Mouse (Mus musculus) kidney, adult 18-20 months (tissue): ENCODE measurements at regions not wholly inside any gene's neighbourhood (a gene's known extent, or its start where the extent isn't known, plus 50 kb on each side); places are given as distances from the start of the nearest gene placed in this dataset.

Experiments
- DNase-seq: peaks from one replicate; pipeline ENCODE4 v3.0.0; 2021

DNA sequence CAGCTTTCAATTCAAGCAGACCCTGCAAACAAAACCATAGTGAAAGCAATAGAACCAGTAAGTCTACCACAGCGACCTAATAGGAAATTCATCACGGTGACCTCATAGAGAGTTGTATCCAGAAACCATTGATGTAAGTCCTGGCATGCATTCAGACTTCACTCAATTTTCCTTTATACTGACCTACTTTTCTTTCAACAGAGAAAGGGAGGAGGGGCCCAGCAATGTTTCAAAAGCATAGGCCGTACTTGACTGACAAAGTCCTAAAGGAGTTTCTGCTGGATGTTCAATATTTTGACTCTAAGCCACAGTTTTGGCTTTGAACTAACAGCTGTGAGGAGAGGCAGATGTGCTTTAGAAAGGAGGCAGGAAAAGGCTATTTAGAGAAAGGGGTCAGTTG is 88.4 kb downstream of the AI593442 start:
- no peak for DNase-seq

GRCm38 (mm10) chr9:52574066-52574465 is 105.5 kb downstream of the AI593442 start:
- no peak for DNase-seq

DNA sequence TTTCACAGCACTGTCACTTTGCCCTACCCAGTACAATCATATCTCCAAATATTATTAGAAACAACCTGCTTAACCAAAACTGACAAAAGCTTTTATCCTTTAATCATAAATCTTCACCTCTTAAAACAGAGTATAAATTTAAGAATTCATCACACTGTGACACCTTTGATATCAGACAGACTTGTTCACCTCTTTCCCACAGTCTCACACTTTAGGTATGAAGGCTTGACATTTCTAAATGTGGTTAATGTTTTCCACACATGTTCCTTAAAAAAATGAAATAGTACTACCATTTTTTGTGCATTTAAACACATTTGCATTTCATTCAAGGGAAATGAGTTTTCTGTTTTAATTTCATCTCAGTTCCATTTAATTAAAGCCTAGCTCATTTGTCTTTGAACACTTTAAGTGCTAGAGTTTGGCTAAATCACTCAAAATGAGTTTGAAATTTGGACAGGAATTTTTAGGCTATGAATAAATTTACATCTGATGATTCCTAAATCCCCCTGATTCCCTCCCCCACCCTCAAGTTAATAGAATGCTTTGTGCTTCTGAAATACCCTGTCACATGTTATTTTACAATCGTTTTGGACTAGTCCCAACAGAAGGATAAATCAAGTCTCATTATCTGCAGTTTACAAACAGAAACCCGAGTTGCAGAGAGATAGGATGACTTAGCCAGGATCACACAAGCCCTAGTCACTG is 127.9 kb downstream of the AI593442 start:
- no peak for DNase-seq

GRCm38 (mm10) chr9:52546071-52546470 is 133.5 kb downstream of the AI593442 start:
- no peak for DNase-seq

DNA sequence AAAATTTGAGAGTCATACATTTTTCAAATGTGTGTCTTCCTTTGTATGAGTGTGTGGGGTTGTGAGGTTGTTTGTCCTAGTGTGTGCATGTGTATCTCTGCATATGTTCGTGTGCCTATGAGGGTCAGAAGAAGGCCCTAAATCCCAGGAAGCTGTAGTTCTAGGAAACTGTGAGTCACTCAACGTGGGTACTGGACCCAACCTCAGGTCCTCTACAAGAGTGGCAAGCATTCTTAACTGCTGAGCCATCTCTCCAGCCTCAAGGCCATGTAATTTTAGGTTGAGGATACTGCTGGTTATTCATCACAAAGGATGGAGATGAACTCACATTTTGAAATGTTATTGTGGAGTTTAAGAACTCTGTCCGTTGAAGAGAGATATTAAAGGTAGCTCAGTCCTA is 140.5 kb downstream of the AI593442 start:
- DNase-seq, result no peak

GRCm38 (mm10) chr9:52529444-52529915 is 150.1 kb downstream of the AI593442 start:
- DNase-seq, result no peak

GRCm38 (mm10) chr9:52500487-52500886 is 179.1 kb downstream of the AI593442 start:
- DNase-seq, result no peak

- DNase-seq, result no peak
Measured at GRCm38 (mm10) chr9:52495483-52496270, 183.9 kb downstream of the AI593442 start.

GRCm38 (mm10) chr9:52492947-52493505 is 186.6 kb downstream of the AI593442 start:
- no peak for DNase-seq

GRCm38 (mm10) chr9:52473555-52474196 is 205.9 kb downstream of the AI593442 start:
- DNase-seq, result no peak

DNA sequence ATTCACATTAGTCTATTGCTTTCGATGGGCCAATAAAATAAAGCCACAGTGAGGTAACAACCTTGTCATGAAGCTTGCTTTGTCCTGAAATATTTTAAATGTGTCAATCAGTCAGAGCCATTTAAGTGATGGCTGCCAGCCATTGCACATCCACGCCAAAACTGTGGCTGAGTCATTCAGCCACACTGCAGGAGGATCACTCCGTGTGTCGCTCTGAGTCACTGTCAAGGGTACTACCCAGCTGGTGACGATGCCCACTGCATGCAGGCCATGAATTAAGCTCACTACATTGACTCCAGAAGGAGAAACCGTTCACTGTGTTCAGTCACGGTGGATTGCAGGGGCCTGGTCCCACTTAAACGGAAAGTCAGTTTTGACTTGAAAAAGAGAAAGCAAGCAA is 206.7 kb downstream of the AI593442 start:
- DNase-seq, result no peak

- no peak for DNase-seq
Measured at GRCm38 (mm10) chr9:52458518-52458917, 221.1 kb downstream of the AI593442 start.

DNA sequence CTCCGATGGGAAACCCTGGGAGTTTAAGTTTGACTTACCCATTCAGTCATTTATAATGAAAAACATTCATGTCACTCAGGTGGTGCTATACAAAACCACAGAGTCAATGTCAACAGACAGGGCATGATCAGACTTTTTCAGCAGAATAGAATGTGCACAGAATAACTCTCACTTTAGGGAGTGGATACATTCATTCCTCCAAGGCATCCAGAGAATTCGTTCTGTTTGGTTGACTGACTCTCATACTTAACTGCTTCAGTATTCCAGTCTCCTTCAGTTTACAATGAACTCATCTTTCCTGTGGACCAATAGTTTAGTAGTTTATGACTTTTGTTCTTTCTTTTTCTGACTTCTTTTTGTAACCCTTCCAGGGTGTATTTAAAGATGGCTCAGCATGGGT is 225.1 kb downstream of the AI593442 start:
- DNase-seq, result no peak

GRCm38 (mm10) chr9:52451792-52452191 is 227.8 kb downstream of the AI593442 start:
- no peak for DNase-seq

- DNase-seq, result no peak
Measured at GRCm38 (mm10) chr9:52448245-52448644, 231.3 kb downstream of the AI593442 start.

DNA sequence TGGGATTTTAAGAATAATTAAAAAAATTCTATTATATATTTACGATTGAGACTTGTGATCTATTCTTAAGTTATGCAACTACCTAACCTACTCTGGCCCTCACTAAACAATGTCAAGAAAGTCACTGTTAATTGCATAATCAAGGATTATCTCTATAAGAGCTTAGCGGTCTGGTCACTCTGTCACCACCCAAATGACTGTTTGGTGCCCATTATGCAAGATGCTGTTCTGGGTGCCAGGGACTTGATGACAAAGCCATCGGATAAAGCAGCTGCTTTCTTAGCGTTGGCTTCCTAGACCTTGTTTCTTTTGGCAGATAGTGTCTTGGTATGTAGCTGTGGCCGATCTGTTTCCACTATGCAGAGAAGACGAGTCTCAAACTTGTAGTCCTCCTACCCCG is 236.4 kb downstream of the AI593442 start:
- DNase-seq, result no peak

- no peak for DNase-seq
Measured at GRCm38 (mm10) chr9:52434215-52434614, 245.4 kb downstream of the AI593442 start.

DNA sequence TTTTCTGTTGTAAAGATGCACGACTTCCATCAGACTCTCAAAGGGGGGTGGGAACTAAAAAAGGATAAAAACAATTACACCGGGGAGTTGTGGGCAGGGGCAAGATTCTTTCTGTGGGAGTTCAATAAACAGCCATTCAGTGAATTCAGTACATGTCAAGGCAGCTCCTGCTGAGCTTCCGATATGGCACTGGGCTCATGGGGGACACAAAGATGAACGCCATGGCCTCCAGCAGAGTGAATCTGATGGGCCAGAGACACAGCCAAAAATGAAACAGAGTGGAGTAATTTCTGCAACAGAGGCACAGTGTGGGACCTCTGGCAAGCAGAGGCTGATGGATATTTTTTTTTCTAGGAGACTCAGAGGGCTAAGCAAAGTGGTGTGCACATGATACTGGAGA is 254.2 kb downstream of the AI593442 start:
- DNase-seq, result no peak

GRCm38 (mm10) chr9:52422622-52423021 is 254.2 kb upstream of the Zc3h12c start:
- DNase-seq, result no peak

- DNase-seq, result no peak
Measured at GRCm38 (mm10) chr9:52415706-52416105, 247.3 kb upstream of the Zc3h12c start.

- DNase-seq, result no peak
Measured at GRCm38 (mm10) chr9:52407841-52408240, 239.5 kb upstream of the Zc3h12c start.

DNA sequence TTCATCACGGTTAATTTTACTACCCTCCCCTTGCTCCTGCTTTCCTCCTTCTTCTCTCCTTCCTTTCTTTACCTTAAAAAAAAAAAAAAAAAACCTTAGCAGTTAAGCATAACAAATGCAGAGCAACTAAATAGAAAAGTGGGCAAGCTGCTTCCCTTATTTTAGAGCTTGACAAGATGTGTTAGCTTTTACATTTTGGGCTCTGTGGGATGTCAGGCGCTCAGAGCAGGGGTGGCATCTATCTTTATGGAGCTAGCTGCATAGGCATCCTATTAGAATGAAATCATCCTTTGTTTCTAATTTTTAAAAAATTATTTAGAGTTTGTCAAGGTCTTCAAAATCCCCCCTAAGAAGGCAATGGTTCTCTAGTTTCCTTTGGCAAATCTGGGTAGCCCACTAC is 234.1 kb upstream of the Zc3h12c start:
- no peak for DNase-seq

- DNase-seq, result no peak
Measured at GRCm38 (mm10) chr9:52379031-52379430, 210.7 kb upstream of the Zc3h12c start.
